Mouse (Mus musculus): ENCODE results near the gene Cep135. TPM values are rescaled to one million over a fixed set of nuclear protein-coding genes. Genes with fewer than 3 reads are reported as not detected.

Cep135 gene
- total RNA-seq, 1 experiment, result 8.8 TPM

GRCm38 (mm10) chr5:76680959-76681358 is 92.5 kb downstream of the Cep135 start:
- Histone ChIP-seq H3K9me3 (ENCODE audit: control insufficient read depth, insufficient read depth, low read depth, low read length) (no peaks in the 10 kb centered on the region), H3K27ac (ENCODE audit: insufficient read depth, low read depth, low read length, poor library complexity, severe bottlenecking) (no peak overlapping the region), H3K4me3 (ENCODE audit: insufficient read depth in 1 of 2, low read depth in 1 of 2, low read length in 2 of 2, poor library complexity in 1 of 2, severe bottlenecking in 1 of 2) (no peak overlapping the region), H3K9ac (ENCODE audit: insufficient read depth, low read depth, low read length, poor library complexity, severe bottlenecking) (no peak overlapping the region), H3K36me3 (ENCODE audit: control insufficient read depth, insufficient read depth, low read length, poor library complexity, severe bottlenecking) (no peaks in the 10 kb centered on the region), H3K4me1 (ENCODE audit: control insufficient read depth in 2 of 2, insufficient read depth in 2 of 2, low read length in 2 of 2, poor library complexity in 1 of 2) (no peaks in the 10 kb centered on the region)
- no peak for TF ChIP-seq ZC3H11A (IDR thresholded peaks at IDR 0.05; ENCODE audit: borderline replicate concordance, low read depth, low read length)
- TF ChIP-seq CHD2 (IDR thresholded peaks at IDR 0.05; ENCODE audit: low read depth, low read length), result no peak
- TF ChIP-seq ZNF384 (IDR thresholded peaks at IDR 0.05; ENCODE audit: low read depth, low read length), result no peak
- TF ChIP-seq MAFK (IDR thresholded peaks at IDR 0.05; ENCODE audit: insufficient read depth, low read depth, low read length), result no peak
- no peak for TF ChIP-seq HCFC1 (IDR thresholded peaks at IDR 0.05; ENCODE audit: borderline replicate concordance, insufficient read depth, low read length)
- in situ Hi-C loops (cut with MboI; ENCODE audit: low sequenced_read_pairs in 2 of 2, unreplicated experiment in 2 of 2), result no loop called here
- no peak for DNase-seq (ENCODE audit: low read depth, low spot score)

GRCm38 (mm10) chr5:76681895-76682656 is 93.6 kb downstream of the Cep135 start:
- in situ Hi-C loops (cut with MboI; ENCODE audit: low sequenced_read_pairs in 2 of 2, unreplicated experiment in 2 of 2), result no loop called here
- no peak for DNase-seq (ENCODE audit: low read depth, low spot score)
- H3K9me3 ChIP-seq (ENCODE audit: control insufficient read depth, insufficient read depth, low read depth, low read length), result no peaks in the 10 kb centered on the region
- H3K9ac ChIP-seq (ENCODE audit: insufficient read depth, low read depth, low read length, poor library complexity, severe bottlenecking), result no peak overlapping the region
- TF ChIP-seq CHD2 (IDR thresholded peaks at IDR 0.05; ENCODE audit: low read depth, low read length) (no peak), ZC3H11A (IDR thresholded peaks at IDR 0.05; ENCODE audit: borderline replicate concordance, low read depth, low read length) (no peak), ZNF384 (IDR thresholded peaks at IDR 0.05; ENCODE audit: low read depth, low read length) (no peak), MAFK (IDR thresholded peaks at IDR 0.05; ENCODE audit: insufficient read depth, low read depth, low read length) (no peak), HCFC1 (IDR thresholded peaks at IDR 0.05; ENCODE audit: borderline replicate concordance, insufficient read depth, low read length) (no peak)
- H3K4me1 ChIP-seq (ENCODE audit: control insufficient read depth in 2 of 2, insufficient read depth in 2 of 2, low read length in 2 of 2, poor library complexity in 1 of 2), result no peaks in the 10 kb centered on the region
- no peak overlapping the region for H3K4me3 ChIP-seq (ENCODE audit: insufficient read depth in 1 of 2, low read depth in 1 of 2, low read length in 2 of 2, poor library complexity in 1 of 2, severe bottlenecking in 1 of 2)
- H3K36me3 ChIP-seq (ENCODE audit: control insufficient read depth, insufficient read depth, low read length, poor library complexity, severe bottlenecking), result no peaks in the 10 kb centered on the region
- H3K27ac ChIP-seq (ENCODE audit: insufficient read depth, low read depth, low read length, poor library complexity, severe bottlenecking), result no peak overlapping the region

- Histone ChIP-seq H3K9me3 (ENCODE audit: control insufficient read depth, insufficient read depth, low read depth, low read length) (no peaks in the 10 kb centered on the region), H3K36me3 (ENCODE audit: control insufficient read depth, insufficient read depth, low read length, poor library complexity, severe bottlenecking) (no peaks in the 10 kb centered on the region), H3K4me3 (ENCODE audit: insufficient read depth in 1 of 2, low read depth in 1 of 2, low read length in 2 of 2, poor library complexity in 1 of 2, severe bottlenecking in 1 of 2) (no peak overlapping the region), H3K27ac (ENCODE audit: insufficient read depth, low read depth, low read length, poor library complexity, severe bottlenecking) (no peak overlapping the region), H3K9ac (ENCODE audit: insufficient read depth, low read depth, low read length, poor library complexity, severe bottlenecking) (no peak overlapping the region), H3K4me1 (ENCODE audit: control insufficient read depth in 2 of 2, insufficient read depth in 2 of 2, low read length in 2 of 2, poor library complexity in 1 of 2) (no peaks in the 10 kb centered on the region)
- no peak for TF ChIP-seq CHD2 (IDR thresholded peaks at IDR 0.05; ENCODE audit: low read depth, low read length)
- TF ChIP-seq ZNF384 (IDR thresholded peaks at IDR 0.05; ENCODE audit: low read depth, low read length), result no peak
- no peak for TF ChIP-seq HCFC1 (IDR thresholded peaks at IDR 0.05; ENCODE audit: borderline replicate concordance, insufficient read depth, low read length)
- no peak for TF ChIP-seq MAFK (IDR thresholded peaks at IDR 0.05; ENCODE audit: insufficient read depth, low read depth, low read length)
- no peak for TF ChIP-seq ZC3H11A (IDR thresholded peaks at IDR 0.05; ENCODE audit: borderline replicate concordance, low read depth, low read length)
- no peak for DNase-seq (ENCODE audit: low read depth, low spot score)
- in situ Hi-C loops (cut with MboI; ENCODE audit: low sequenced_read_pairs in 2 of 2, unreplicated experiment in 2 of 2), result no loop called here
Observed at GRCm38 (mm10) chr5:76683455-76683854, 95.0 kb downstream of the Cep135 start.

- Histone ChIP-seq H3K36me3 (ENCODE audit: control insufficient read depth, insufficient read depth, low read length, poor library complexity, severe bottlenecking) (no peaks in the 10 kb centered on the region), H3K9ac (ENCODE audit: insufficient read depth, low read depth, low read length, poor library complexity, severe bottlenecking) (no peak overlapping the region), H3K4me1 (ENCODE audit: control insufficient read depth in 2 of 2, insufficient read depth in 2 of 2, low read length in 2 of 2, poor library complexity in 1 of 2) (no peaks in the 10 kb centered on the region), H3K27ac (ENCODE audit: insufficient read depth, low read depth, low read length, poor library complexity, severe bottlenecking) (no peak overlapping the region), H3K4me3 (ENCODE audit: insufficient read depth in 1 of 2, low read depth in 1 of 2, low read length in 2 of 2, poor library complexity in 1 of 2, severe bottlenecking in 1 of 2) (no peak overlapping the region), H3K9me3 (ENCODE audit: control insufficient read depth, insufficient read depth, low read depth, low read length) (no peaks in the 10 kb centered on the region)
- no peak for TF ChIP-seq HCFC1 (IDR thresholded peaks at IDR 0.05; ENCODE audit: borderline replicate concordance, insufficient read depth, low read length)
- TF ChIP-seq ZC3H11A (IDR thresholded peaks at IDR 0.05; ENCODE audit: borderline replicate concordance, low read depth, low read length), result no peak
- no peak for TF ChIP-seq ZNF384 (IDR thresholded peaks at IDR 0.05; ENCODE audit: low read depth, low read length)
- no peak for TF ChIP-seq MAFK (IDR thresholded peaks at IDR 0.05; ENCODE audit: insufficient read depth, low read depth, low read length)
- TF ChIP-seq CHD2 (IDR thresholded peaks at IDR 0.05; ENCODE audit: low read depth, low read length), result no peak
- DNase-seq (ENCODE audit: low read depth, low spot score), result no peak
- in situ Hi-C loops (cut with MboI; ENCODE audit: low sequenced_read_pairs in 2 of 2, unreplicated experiment in 2 of 2), result no loop called here
Observed at GRCm38 (mm10) chr5:76684658-76685605, 96.4 kb downstream of the Cep135 start.
